Mouse (Mus musculus): ENCODE results near the gene Dnah11. TPM values are rescaled to one million over a fixed set of nuclear protein-coding genes. Genes with fewer than 3 reads are reported as not detected.

Dnah11 gene
- polyA plus RNA-seq, 1 experiment from 2014 or later = 0.22 TPM

- no peaks in the 10 kb centered on the region for H3K9me3 ChIP-seq (ENCODE audit: control insufficient read depth, low read length)
- no peak for DNase-seq (ENCODE audit: low spot score)
- H3K4me2 ChIP-seq = no peak overlapping the region
- no peak overlapping the region for H3K27ac ChIP-seq (ENCODE audit: low read depth, low read length)
- H3K4me1 ChIP-seq (replicated peaks; ENCODE audit: control insufficient read depth, insufficient read depth, low read length) = no peaks in the 10 kb centered on the region
- no peak overlapping the region for H3K4me3 ChIP-seq (ENCODE audit: low read depth, low read length)
- no peaks in the 10 kb centered on the region for H3K36me3 ChIP-seq (ENCODE audit: control insufficient read depth, insufficient read depth, low read length)
- WGBS = 56% methylated on average over 3 of the region's 3 CpGs
- ATAC-seq (replicated peaks; ENCODE audit: low FRiP score) = no peak
- no peak overlapping the region for H3K9ac ChIP-seq (ENCODE audit: low read depth, low read length)
- H3K27me3 ChIP-seq (replicated peaks; ENCODE audit: control insufficient read depth, insufficient read depth, low read length) = no peaks in the 10 kb centered on the region
Observed at GRCm38 (mm10) chr12:118111896-118112295, 86.9 kb downstream of the Dnah11 start.

- no peak overlapping the region for H3K4me2 ChIP-seq
- H3K27me3 ChIP-seq (replicated peaks; ENCODE audit: control insufficient read depth, insufficient read depth, low read length) = no peaks in the 10 kb centered on the region
- no peak overlapping the region for H3K4me3 ChIP-seq (ENCODE audit: low read depth, low read length)
- no peak for ATAC-seq (replicated peaks; ENCODE audit: low FRiP score)
- no peaks in the 10 kb centered on the region for H3K9me3 ChIP-seq (ENCODE audit: control insufficient read depth, low read length)
- H3K9ac ChIP-seq (ENCODE audit: low read depth, low read length) = no peak overlapping the region
- no peak for DNase-seq (ENCODE audit: low spot score)
- no peaks in the 10 kb centered on the region for H3K36me3 ChIP-seq (ENCODE audit: control insufficient read depth, insufficient read depth, low read length)
- no peaks in the 10 kb centered on the region for H3K4me1 ChIP-seq (replicated peaks; ENCODE audit: control insufficient read depth, insufficient read depth, low read length)
- 76% methylated on average over 1 of the region's 1 CpGs for WGBS
- H3K27ac ChIP-seq (ENCODE audit: low read depth, low read length) = no peak overlapping the region
Observed at GRCm38 (mm10) chr12:118107719-118108118, 91.1 kb downstream of the Dnah11 start.

- ATAC-seq (replicated peaks; ENCODE audit: low FRiP score) (no peak), DNase-seq (ENCODE audit: low spot score) (no peak)
- Histone ChIP-seq H3K27ac (ENCODE audit: low read depth, low read length) (no peak overlapping the region), H3K4me3 (ENCODE audit: low read depth, low read length) (no peak overlapping the region), H3K27me3 (replicated peaks; ENCODE audit: control insufficient read depth, insufficient read depth, low read length) (no peaks in the 10 kb centered on the region), H3K9me3 (ENCODE audit: control insufficient read depth, low read length) (no peaks in the 10 kb centered on the region), H3K9ac (ENCODE audit: low read depth, low read length) (no peak overlapping the region), H3K4me1 (replicated peaks; ENCODE audit: control insufficient read depth, insufficient read depth, low read length) (no peaks in the 10 kb centered on the region), H3K4me2 (no peak overlapping the region), H3K36me3 (ENCODE audit: control insufficient read depth, insufficient read depth, low read length) (no peaks in the 10 kb centered on the region)
- WGBS = 71% methylated on average over 4 of the region's 4 CpGs
Observed at GRCm38 (mm10) chr12:118104520-118104919, 94.3 kb downstream of the Dnah11 start.

- H3K27me3 ChIP-seq (replicated peaks; ENCODE audit: control insufficient read depth, insufficient read depth, low read length) = no peaks in the 10 kb centered on the region
- DNase-seq (ENCODE audit: low spot score) (no peak), ATAC-seq (replicated peaks; ENCODE audit: low FRiP score) (no peak)
- no peak overlapping the region for H3K27ac ChIP-seq (ENCODE audit: low read depth, low read length)
- H3K4me3 ChIP-seq (ENCODE audit: low read depth, low read length) = no peak overlapping the region
- H3K9ac ChIP-seq (ENCODE audit: low read depth, low read length) = no peak overlapping the region
- no peaks in the 10 kb centered on the region for H3K4me1 ChIP-seq (replicated peaks; ENCODE audit: control insufficient read depth, insufficient read depth, low read length)
- no peak overlapping the region for H3K4me2 ChIP-seq
- H3K36me3 ChIP-seq (ENCODE audit: control insufficient read depth, insufficient read depth, low read length) = no peaks in the 10 kb centered on the region
- 76% methylated on average over 5 of the region's 5 CpGs for WGBS
- no peaks in the 10 kb centered on the region for H3K9me3 ChIP-seq (ENCODE audit: control insufficient read depth, low read length)
Observed at GRCm38 (mm10) chr12:118099694-118100093, 99.1 kb downstream of the Dnah11 start.

- H3K4me2 ChIP-seq = no peak overlapping the region
- H3K4me1 ChIP-seq (replicated peaks; ENCODE audit: control insufficient read depth, insufficient read depth, low read length) = no peaks in the 10 kb centered on the region
- no peaks in the 10 kb centered on the region for H3K27me3 ChIP-seq (replicated peaks; ENCODE audit: control insufficient read depth, insufficient read depth, low read length)
- no peak overlapping the region for H3K9ac ChIP-seq (ENCODE audit: low read depth, low read length)
- no peak overlapping the region for H3K4me3 ChIP-seq (ENCODE audit: low read depth, low read length)
- no peaks in the 10 kb centered on the region for H3K36me3 ChIP-seq (ENCODE audit: control insufficient read depth, insufficient read depth, low read length)
- no peak overlapping the region for H3K27ac ChIP-seq (ENCODE audit: low read depth, low read length)
- WGBS = 74% methylated on average over 3 of the region's 3 CpGs
- no peak for ATAC-seq (replicated peaks; ENCODE audit: low FRiP score)
- no peaks in the 10 kb centered on the region for H3K9me3 ChIP-seq (ENCODE audit: control insufficient read depth, low read length)
- no peak for DNase-seq (ENCODE audit: low spot score)
Observed at GRCm38 (mm10) chr12:118098257-118098656, 100.6 kb downstream of the Dnah11 start.

GRCm38 (mm10) chr12:118094946-118095345, 103.9 kb downstream of the Dnah11 start:
- H3K27ac ChIP-seq (ENCODE audit: low read depth, low read length) = no peak overlapping the region

GRCm38 (mm10) chr12:118085291-118085690, 113.6 kb downstream of the Dnah11 start:
- 48% methylated on average over 1 of the region's 1 CpGs for WGBS
- ATAC-seq (replicated peaks; ENCODE audit: low FRiP score) = no peak
- Histone ChIP-seq H3K4me2 (no peak overlapping the region), H3K36me3 (ENCODE audit: control insufficient read depth, insufficient read depth, low read length) (no peaks in the 10 kb centered on the region), H3K27me3 (replicated peaks; ENCODE audit: control insufficient read depth, insufficient read depth, low read length) (no peaks in the 10 kb centered on the region), H3K4me3 (ENCODE audit: low read depth, low read length) (no peak overlapping the region), H3K9ac (ENCODE audit: low read depth, low read length) (no peak overlapping the region), H3K9me3 (ENCODE audit: control insufficient read depth, low read length) (no peaks in the 10 kb centered on the region), H3K4me1 (replicated peaks; ENCODE audit: control insufficient read depth, insufficient read depth, low read length) (no peaks in the 10 kb centered on the region), H3K27ac (ENCODE audit: low read depth, low read length) (no peak overlapping the region)
- DNase-seq (ENCODE audit: low spot score) = no peak

More at GRCm38 (mm10) chr12:118094946-118095345, 103.9 kb downstream of the Dnah11 start:
- no peak for DNase-seq (ENCODE audit: low spot score)
- WGBS = 68% methylated on average over 4 of the region's 4 CpGs
- Histone ChIP-seq H3K4me3 (ENCODE audit: low read depth, low read length) (no peak overlapping the region), H3K27me3 (replicated peaks; ENCODE audit: control insufficient read depth, insufficient read depth, low read length) (no peaks in the 10 kb centered on the region), H3K4me1 (replicated peaks; ENCODE audit: control insufficient read depth, insufficient read depth, low read length) (no peaks in the 10 kb centered on the region), H3K9ac (ENCODE audit: low read depth, low read length) (no peak overlapping the region), H3K9me3 (ENCODE audit: control insufficient read depth, low read length) (no peaks in the 10 kb centered on the region), H3K4me2 (no peak overlapping the region), H3K36me3 (ENCODE audit: control insufficient read depth, insufficient read depth, low read length) (no peaks in the 10 kb centered on the region)
- no peak for ATAC-seq (replicated peaks; ENCODE audit: low FRiP score)

GRCm38 (mm10) chr12:118084806-118085205, 114.0 kb downstream of the Dnah11 start:
- H3K4me3 ChIP-seq (ENCODE audit: low read depth, low read length) = no peak overlapping the region
- H3K9me3 ChIP-seq (ENCODE audit: control insufficient read depth, low read length) = no peaks in the 10 kb centered on the region
- no peaks in the 10 kb centered on the region for H3K4me1 ChIP-seq (replicated peaks; ENCODE audit: control insufficient read depth, insufficient read depth, low read length)
- ATAC-seq (replicated peaks; ENCODE audit: low FRiP score) (no peak), DNase-seq (ENCODE audit: low spot score) (no peak)
- no peaks in the 10 kb centered on the region for H3K27me3 ChIP-seq (replicated peaks; ENCODE audit: control insufficient read depth, insufficient read depth, low read length)
- H3K27ac ChIP-seq (ENCODE audit: low read depth, low read length) = no peak overlapping the region
- H3K9ac ChIP-seq (ENCODE audit: low read depth, low read length) = no peak overlapping the region
- no peak overlapping the region for H3K4me2 ChIP-seq
- WGBS = 76% methylated on average over 3 of the region's 3 CpGs
- H3K36me3 ChIP-seq (ENCODE audit: control insufficient read depth, insufficient read depth, low read length) = no peaks in the 10 kb centered on the region

- H3K4me1 ChIP-seq (replicated peaks; ENCODE audit: control insufficient read depth, insufficient read depth, low read length) = no peaks in the 10 kb centered on the region
- no peaks in the 10 kb centered on the region for H3K36me3 ChIP-seq (ENCODE audit: control insufficient read depth, insufficient read depth, low read length)
- ATAC-seq (replicated peaks; ENCODE audit: low FRiP score) (no peak), DNase-seq (ENCODE audit: low spot score) (no peak)
- 81% methylated on average over 5 of the region's 5 CpGs for WGBS
- no peaks in the 10 kb centered on the region for H3K9me3 ChIP-seq (ENCODE audit: control insufficient read depth, low read length)
- no peaks in the 10 kb centered on the region for H3K27me3 ChIP-seq (replicated peaks; ENCODE audit: control insufficient read depth, insufficient read depth, low read length)
- H3K4me3 ChIP-seq (ENCODE audit: low read depth, low read length) = no peak overlapping the region
- no peak overlapping the region for H3K4me2 ChIP-seq
- no peak overlapping the region for H3K27ac ChIP-seq (ENCODE audit: low read depth, low read length)
- H3K9ac ChIP-seq (ENCODE audit: low read depth, low read length) = no peak overlapping the region
Observed at GRCm38 (mm10) chr12:118084134-118084533, 114.7 kb downstream of the Dnah11 start.
